Mouse (Mus musculus): ENCODE measurements around the gene Lhx3.

GRCm38 (mm10) chr2:26230253-26230652 lies 22.2 kb upstream of the Lhx3 start:
- TF ChIP-seq CTCF (conservative IDR thresholded peaks at IDR 0.05; ENCODE audit: low read length) (no peak), NANOG (IDR thresholded peaks at IDR 0.05; ENCODE audit: borderline replicate concordance, low read length) (no peak), POU5F1 (IDR thresholded peaks at IDR 0.05; ENCODE audit: borderline replicate concordance, low read length) (no peak)

All from E14TG2a.4 (cell line).